Mouse (Mus musculus) lung, postnatal 0 days (tissue): Measurements from ENCODE around the gene Cfi.

Experiments used
- CTCF ChIP-seq: IDR thresholded peaks from 2 replicates; pipeline ENCODE4 v1.5.1; 2016; ENCODE audit warnings: antibody characterized with exemption, mild to moderate bottlenecking
- EP300 ChIP-seq: IDR thresholded peaks from 2 replicates; pipeline ENCODE4 v1.6.1; 2016; ENCODE audit warnings: antibody characterized with exemption, mild to moderate bottlenecking, control low read depth

GRCm38 (mm10) chr3:129827691-129828090 lies 8.0 kb upstream of the Cfi start:
- no peak for TF ChIP-seq CTCF
- TF ChIP-seq EP300: no peak
